Mouse (Mus musculus) intestine, postnatal 0 days (tissue): ENCODE measurements around the gene Arpc1b. TPM values are rescaled to one million over a fixed set of nuclear protein-coding genes. Genes with fewer than 3 reads are reported as not detected.

Source experiments
- ATAC-seq: fragments of 200-750 bp; cut with Nextera tagmentation; 2 replicates; pipeline ENCODE4 v1.8.0; 2017; ENCODE audit warnings: mild to moderate bottlenecking, moderate TSS enrichment, moderate library complexity
- H3K27ac ChIP-seq: fragments of 300-500 bp; sonication (generic); 2 replicates; pipeline ENCODE4 v1.5.1; 2014; ENCODE audit warnings: mild to moderate bottlenecking, low read depth, low read length, moderate library complexity
- H3K27me3 ChIP-seq: fragments of 300-500 bp; sonication (generic); replicated peaks from 2 replicates; pipeline ENCODE4 v1.6.1; 2014; ENCODE audit warnings: low read length, mixed read lengths; ENCODE audit not compliant: control insufficient read depth, insufficient read depth
- H3K36me3 ChIP-seq: fragments of 300-500 bp; sonication (generic); 2 replicates; pipeline ENCODE4 v1.6.1; 2014; ENCODE audit warnings: mild to moderate bottlenecking, moderate library complexity; ENCODE audit not compliant: control insufficient read depth, insufficient read depth
- H3K4me1 ChIP-seq: fragments of 300-500 bp; sonication (generic); replicated peaks from 2 replicates; pipeline ENCODE4 v1.6.1; 2014; ENCODE audit warnings: antibody characterized with exemption, low read length, mixed read lengths; ENCODE audit not compliant: control insufficient read depth, insufficient read depth
- H3K4me2 ChIP-seq: fragments of 300-500 bp; sonication (generic); replicated peaks from 2 replicates; pipeline ENCODE4 v1.6.1; 2014; ENCODE audit warnings: low read depth, mild to moderate bottlenecking, moderate library complexity
- H3K4me3 ChIP-seq: fragments of 300-500 bp; sonication (generic); 2 replicates; pipeline ENCODE4 v1.5.1; 2014; ENCODE audit warnings: low read depth, low read length
- H3K9ac ChIP-seq: fragments of 300-500 bp; sonication (generic); 2 replicates; pipeline ENCODE4 v1.6.1; 2014; ENCODE audit warnings: mild to moderate bottlenecking, low read depth, low read length
- H3K9me3 ChIP-seq: fragments of 300-500 bp; sonication (generic); 2 replicates; pipeline ENCODE4 v1.6.1; 2016; ENCODE audit warnings: mixed run types; ENCODE audit not compliant: control insufficient read depth
- CTCF ChIP-seq: sonication (generic); IDR thresholded peaks from 2 replicates; pipeline ENCODE4 v1.5.1; 2016; ENCODE audit warnings: low read depth, mild to moderate bottlenecking, control low read depth, antibody characterized with exemption, moderate library complexity
- WGBS: fragments of 180-500 bp; shearing (Covaris S2); extraction: QIAGEN DNeasy Blood & Tissue Kit; methylation state at CpG from one replicate; pipeline ENCODE4 v1.1.7; 2014; 5-methylcytosine and 5-hydroxymethylcytosine counted together
- polyA plus RNA-seq: library from polyadenylated mRNA; unstranded; fragments of >200 nt; fragmentation: Nextera tagmentation; extraction: Ambion mirVana; gene quantifications from 2 replicates; pipeline ENCODE4 v1.2.1, GENCODE M21; 2015

Gene Arpc1b
- polyA plus RNA-seq, 1 experiment from 2014 or later, result 573 TPM

- no peak overlapping the region for H3K4me3 ChIP-seq
- no peak for ATAC-seq
- no peak overlapping the region for H3K4me2 ChIP-seq
- H3K27me3 ChIP-seq, result no peaks in the 10 kb centered on the region
- H3K27ac ChIP-seq, result no peak overlapping the region
- TF ChIP-seq CTCF, result no peak
- H3K9ac ChIP-seq, result no peak overlapping the region
- H3K36me3 ChIP-seq, result peaks cover 57% of the 10 kb centered on the region
- no peaks in the 10 kb centered on the region for H3K9me3 ChIP-seq
- no peaks in the 10 kb centered on the region for H3K4me1 ChIP-seq
- 94% methylated on average over 14 of the region's 14 CpGs for WGBS
Measured at GRCm38 (mm10) chr5:145161361-145161760, 47.3 kb downstream of the Arpc1b start.

- Histone ChIP-seq H3K4me3 (no peak overlapping the region), H3K4me2 (no peak overlapping the region), H3K9ac (no peak overlapping the region), H3K27me3 (no peaks in the 10 kb centered on the region), H3K27ac (0 out of 2 replicates have a peak overlapping the region, but pooled peaks have one; percentile 35), H3K4me1 (no peaks in the 10 kb centered on the region), H3K9me3 (no peaks in the 10 kb centered on the region), H3K36me3 (peaks cover 30% of the 10 kb centered on the region)
- ATAC-seq, result no peak
- TF ChIP-seq CTCF, result no peak
- WGBS, result 36% methylated on average over 3 of the region's 3 CpGs
Measured at GRCm38 (mm10) chr5:145164710-145165109, 50.7 kb downstream of the Arpc1b start.

DNA sequence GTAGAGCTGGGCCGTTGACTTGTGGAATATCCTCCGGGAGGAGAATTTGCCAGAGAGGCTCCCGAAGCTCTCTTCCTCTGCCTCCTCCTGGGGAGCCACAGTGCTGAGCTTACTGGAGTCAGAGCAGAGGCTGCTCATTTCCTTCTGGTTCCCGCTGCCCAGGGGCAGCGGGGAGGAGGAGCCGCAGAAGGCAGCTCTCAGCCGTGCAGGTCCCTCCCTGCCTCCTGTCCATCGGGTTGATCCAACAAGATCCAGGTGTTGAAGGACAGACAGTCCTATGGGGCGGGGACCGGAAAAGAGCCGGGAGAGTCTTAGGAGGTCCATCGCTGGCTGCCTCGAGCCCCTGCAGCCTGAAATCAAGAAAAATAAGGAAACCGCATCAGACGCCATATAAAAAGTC, 51.2 kb downstream of the Arpc1b start:
- H3K4me1 ChIP-seq, result no peaks in the 10 kb centered on the region
- no peaks in the 10 kb centered on the region for H3K9me3 ChIP-seq
- H3K4me3 ChIP-seq, result no peak overlapping the region
- no peak for ATAC-seq
- no peak for TF ChIP-seq CTCF
- peak overlapping the region; percentile 35; the same call in 1 of the 2 replicates for H3K27ac ChIP-seq
- no peak overlapping the region for H3K4me2 ChIP-seq
- 83% methylated on average over 15 of the region's 15 CpGs for WGBS
- H3K9ac ChIP-seq, result no peak overlapping the region
- peaks cover 26% of the 10 kb centered on the region for H3K36me3 ChIP-seq
- H3K27me3 ChIP-seq, result no peaks in the 10 kb centered on the region

DNA sequence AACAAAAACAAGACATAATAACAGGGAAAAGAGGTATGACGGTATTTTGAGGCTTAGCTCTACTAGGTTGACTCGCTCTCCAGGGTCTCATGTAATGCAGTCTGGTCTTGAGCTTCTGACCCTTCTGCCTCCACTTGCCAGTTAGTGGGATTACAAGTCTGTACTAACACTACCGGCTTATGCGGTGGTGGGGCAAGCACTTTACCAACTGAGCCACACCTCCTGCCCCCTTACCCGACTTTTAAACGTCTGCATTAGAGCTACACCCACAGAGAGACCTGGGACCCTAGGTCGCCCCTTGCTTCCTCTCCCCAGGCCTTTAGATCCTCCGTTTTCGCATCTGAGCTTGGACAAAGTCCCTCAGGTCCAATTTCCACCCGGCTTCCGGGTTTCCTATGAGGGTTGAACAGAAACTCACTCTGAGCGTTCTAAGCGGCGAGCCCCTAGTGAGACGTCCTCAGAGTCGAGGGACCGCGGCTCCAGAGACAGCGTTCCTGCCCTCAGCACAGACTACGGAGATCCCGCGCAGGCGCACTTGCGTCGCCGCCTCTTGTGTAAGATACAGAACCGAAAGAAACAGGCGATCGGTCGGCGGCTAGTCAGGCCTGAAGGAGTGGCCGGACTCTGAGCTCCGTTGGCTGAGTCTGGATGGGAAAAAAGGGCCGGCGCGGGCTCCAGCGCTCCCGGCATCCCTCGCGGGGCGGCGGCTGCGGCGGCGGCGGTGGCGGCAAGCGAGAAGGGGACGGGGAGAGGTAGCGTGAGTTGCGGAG, 52.7 kb downstream of the Arpc1b start, which contains the start of the genes Ptcd1 and Cpsf4:
TSS of gene Ptcd1 (minus strand) at position 573 of the 770 bp plus-strand sequence.
TSS of gene Cpsf4 (plus strand) at position 678 of the 770 bp plus-strand sequence.
- Histone ChIP-seq H3K9ac (peak within 1 kb of the TSS; percentile 95), H3K9me3 (no peaks in the 10 kb centered on the region), H3K4me3 (peak within 1 kb of the TSS; percentile 86), H3K4me2 (peak within 1 kb of the TSS; percentile 82), H3K27me3 (no peaks in the 10 kb centered on the region), H3K36me3 (peaks cover 24% of the 10 kb centered on the region), H3K4me1 (no peaks in the 10 kb centered on the region), H3K27ac (peak within 1 kb of the TSS; percentile 68)
- ATAC-seq, result peak; percentile 96
- 0 out of 2 replicates have a peak, but pooled peaks have one; percentile 4 for TF ChIP-seq CTCF
- WGBS, result under 1% methylated on average over 51 of the region's 51 CpGs

DNA sequence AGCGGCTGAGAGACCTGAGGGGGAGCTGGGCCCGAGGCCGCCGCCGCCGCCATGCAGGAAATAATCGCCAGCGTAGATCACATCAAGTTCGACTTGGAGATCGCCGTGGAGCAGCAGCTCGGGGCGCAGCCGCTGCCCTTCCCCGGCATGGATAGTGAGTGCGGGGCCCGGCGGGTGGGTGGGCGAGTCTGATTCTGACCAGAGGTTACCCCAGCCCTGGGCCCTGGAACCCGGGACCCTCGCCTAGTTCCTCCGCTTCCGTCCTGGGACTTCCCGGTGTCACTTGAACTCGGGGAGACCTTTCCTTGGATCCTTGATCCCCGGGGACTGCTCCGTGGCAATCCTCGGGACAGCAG, 53.3 kb downstream of the Arpc1b start:
- peak overlapping the region; percentile 86 for H3K4me3 ChIP-seq
- peaks cover 30% of the 10 kb centered on the region for H3K36me3 ChIP-seq
- under 1% methylated on average over 27 of the region's 28 CpGs for WGBS
- peak overlapping the region; percentile 95 for H3K9ac ChIP-seq
- no peaks in the 10 kb centered on the region for H3K9me3 ChIP-seq
- H3K4me1 ChIP-seq, result no peaks in the 10 kb centered on the region
- peak overlapping the region; percentile 68 for H3K27ac ChIP-seq
- peak overlapping the region; percentile 82 for H3K4me2 ChIP-seq
- ATAC-seq, result peak; percentile 28; the same call in 1 of the 2 replicates
- TF ChIP-seq CTCF, result no peak
- H3K27me3 ChIP-seq, result no peaks in the 10 kb centered on the region

- Histone ChIP-seq H3K27me3 (no peaks in the 10 kb centered on the region), H3K4me2 (no peak overlapping the region), H3K9ac (no peak overlapping the region), H3K27ac (no peak overlapping the region), H3K9me3 (no peaks in the 10 kb centered on the region), H3K36me3 (peaks cover 94% of the 10 kb centered on the region), H3K4me1 (no peaks in the 10 kb centered on the region), H3K4me3 (no peak overlapping the region)
- no peak for TF ChIP-seq CTCF
- no peak for ATAC-seq
- WGBS, result 79% methylated on average over 18 of the region's 18 CpGs
Measured at GRCm38 (mm10) chr5:145178461-145178980, 64.5 kb downstream of the Arpc1b start.

Other genes starting within 250 kb of the Arpc1b start
- gene Smurf1, start 148.4 kb upstream of the Arpc1b start, polyA plus RNA-seq, result 7.4 and 8.2 TPM in 2 replicates
- not detected in 2 replicates for gene Gm4871, start 81.5 kb upstream of the Arpc1b start, polyA plus RNA-seq
- not detected in 2 replicates for gene 1700018F24Rik, start 71.2 kb upstream of the Arpc1b start, polyA plus RNA-seq
- 122 and 130 TPM in 2 replicates for gene Arpc1a, start 30.4 kb upstream of the Arpc1b start, polyA plus RNA-seq
- gene Kpna7, start 30.2 kb upstream of the Arpc1b start, polyA plus RNA-seq, result 0.08 and 0.13 TPM in 2 replicates
- 49.4 and 55.5 TPM in 2 replicates for gene Pdap1, start 26.0 kb downstream of the Arpc1b start, polyA plus RNA-seq
- gene Bud31, start 26.1 kb downstream of the Arpc1b start, polyA plus RNA-seq, result 155 and 160 TPM in 2 replicates
- 9.3 and 9.9 TPM in 2 replicates for gene Ptcd1, start 52.9 kb downstream of the Arpc1b start, polyA plus RNA-seq
- 23.1 and 23.4 TPM in 2 replicates for gene Cpsf4, start 53.0 kb downstream of the Arpc1b start, polyA plus RNA-seq
- 765 and 832 TPM in 2 replicates for gene Atp5j2, start 77.8 kb downstream of the Arpc1b start, polyA plus RNA-seq
- 6.4 and 9.8 TPM in 2 replicates for gene Zkscan14, start 87.7 kb downstream of the Arpc1b start, polyA plus RNA-seq
- gene Zkscan5, start 90.3 kb downstream of the Arpc1b start, polyA plus RNA-seq, result 4.1 and 4.6 TPM in 2 replicates
- gene Zfp655, start 117.5 kb downstream of the Arpc1b start, polyA plus RNA-seq, result 32.3 and 35.9 TPM in 2 replicates
- 0.14 and 0.30 TPM in 2 replicates for gene Zscan25, start 166.3 kb downstream of the Arpc1b start, polyA plus RNA-seq
- not detected in 2 replicates for gene Cyp3a57, start 231.1 kb downstream of the Arpc1b start, polyA plus RNA-seq